Mouse (Mus musculus): ENCODE data around the gene D930048N14Rik. TPM values are rescaled to one million over a fixed set of nuclear protein-coding genes. Genes with fewer than 3 reads are reported as not detected.

D930048N14Rik gene
- polyA plus RNA-seq, 1 experiment from 2014 or later, result 0.95 TPM

DNA sequence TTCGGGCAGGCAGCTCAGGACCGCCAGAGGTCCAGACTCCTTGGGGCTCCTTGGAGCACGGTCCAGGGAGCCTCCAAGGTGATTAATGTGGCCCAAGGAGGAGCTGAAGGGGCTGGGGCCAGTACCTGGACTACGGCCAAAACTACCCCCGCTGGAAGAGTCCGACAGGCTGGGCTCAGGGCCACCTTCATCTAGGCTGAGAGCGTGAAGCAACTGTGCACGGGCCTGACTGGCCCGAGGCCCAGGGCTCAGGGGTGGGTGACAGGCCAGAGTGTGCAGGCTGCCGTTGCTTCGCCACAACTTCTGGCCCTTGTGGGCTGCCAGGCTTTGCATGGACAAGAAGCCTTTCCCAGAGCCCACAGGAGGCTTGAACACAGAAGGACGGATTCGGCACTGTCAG, 5.5 kb upstream of the D930048N14Rik start:
- Histone ChIP-seq H3K36me3 (peaks cover 2% of the 10 kb centered on the region; the same call in 1 of the 2 replicates), H3K4me2 (no peak overlapping the region), H3K4me3 (no peak overlapping the region), H3K9me3 (replicated peaks) (no peaks in the 10 kb centered on the region), H3K9ac (no peak overlapping the region), H3K27me3 (replicated peaks) (peaks cover 51% of the 10 kb centered on the region), H3K27ac (no peak overlapping the region), H3K4me1 (peaks cover 43% of the 10 kb centered on the region)
- ATAC-seq, result no peak
- WGBS (ENCODE audit: insufficient replicate concordance), result 83% methylated on average over 13 of the region's 13 CpGs

DNA sequence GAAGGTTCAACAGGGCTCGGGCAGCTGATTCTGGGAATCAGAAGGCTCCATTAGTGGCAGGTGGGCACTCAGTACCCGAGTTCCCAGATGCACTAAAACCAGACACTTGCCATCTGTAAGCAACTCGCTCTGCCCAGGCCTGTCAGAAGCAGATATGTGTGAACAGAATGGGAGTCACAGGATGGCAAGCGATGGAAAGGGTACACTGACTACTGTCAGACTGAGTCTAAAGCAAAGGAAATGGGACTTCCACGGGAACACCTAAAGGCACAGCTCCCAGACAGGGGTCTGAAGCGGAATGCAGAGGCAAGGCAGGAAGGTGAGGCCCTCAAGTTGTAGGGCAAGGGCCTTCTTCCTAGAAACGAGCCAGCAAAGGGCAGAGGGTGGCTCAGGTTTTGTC, 4.5 kb upstream of the D930048N14Rik start:
- Histone ChIP-seq H3K4me3 (no peak overlapping the region), H3K27me3 (replicated peaks) (peaks cover 60% of the 10 kb centered on the region), H3K4me2 (no peak overlapping the region), H3K27ac (no peak overlapping the region), H3K9ac (no peak overlapping the region), H3K4me1 (peaks cover 52% of the 10 kb centered on the region), H3K36me3 (peaks cover 2% of the 10 kb centered on the region; the same call in 1 of the 2 replicates), H3K9me3 (replicated peaks) (no peaks in the 10 kb centered on the region)
- WGBS (ENCODE audit: insufficient replicate concordance), result 62% methylated on average over 7 of the region's 7 CpGs
- ATAC-seq, result no peak

DNA sequence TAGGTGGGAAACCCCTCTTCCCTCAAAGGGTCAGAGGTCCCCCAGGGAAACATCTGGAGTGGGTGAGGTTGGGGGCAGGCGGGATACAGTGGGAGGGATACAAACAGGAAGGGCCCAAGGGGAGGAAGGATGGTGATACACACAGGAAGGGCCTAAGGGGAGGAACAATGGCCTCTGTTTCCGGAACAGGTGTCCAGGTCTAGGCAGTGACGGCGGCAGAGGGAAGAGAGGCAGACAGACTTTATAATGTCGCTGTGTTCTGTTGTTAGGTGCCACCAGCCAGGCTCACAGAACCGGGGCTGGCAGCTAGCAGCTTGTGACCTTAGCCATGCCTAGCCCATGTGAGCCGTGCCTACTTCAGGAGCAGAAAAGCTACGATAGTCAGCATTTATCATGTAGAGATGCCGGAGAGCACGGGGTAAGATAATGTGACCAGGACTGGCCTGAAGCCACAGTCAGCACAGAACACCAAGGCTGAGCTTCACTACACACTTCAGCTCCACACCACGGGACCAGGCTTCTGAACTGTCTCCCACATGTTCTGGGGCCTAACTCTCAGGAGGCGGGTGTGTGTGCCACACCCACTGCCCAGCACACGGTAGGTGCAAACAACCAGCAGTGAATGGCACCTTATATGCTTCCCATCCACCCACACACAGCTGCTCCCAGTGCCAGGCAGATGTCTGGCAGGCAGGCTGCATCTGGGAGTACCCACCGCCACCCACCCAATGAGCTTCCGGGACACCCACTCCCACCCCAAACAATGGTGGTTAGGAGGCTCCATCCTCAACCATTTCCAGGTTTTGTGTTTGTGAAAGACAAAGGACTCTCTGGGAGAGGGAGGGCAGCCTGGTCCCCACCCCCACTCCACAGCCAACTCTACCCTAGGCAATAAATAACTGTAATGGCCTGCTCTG, 3.7 kb upstream of the D930048N14Rik start:
- WGBS (ENCODE audit: insufficient replicate concordance), result 38% methylated on average over 15 of the region's 15 CpGs

DNA sequence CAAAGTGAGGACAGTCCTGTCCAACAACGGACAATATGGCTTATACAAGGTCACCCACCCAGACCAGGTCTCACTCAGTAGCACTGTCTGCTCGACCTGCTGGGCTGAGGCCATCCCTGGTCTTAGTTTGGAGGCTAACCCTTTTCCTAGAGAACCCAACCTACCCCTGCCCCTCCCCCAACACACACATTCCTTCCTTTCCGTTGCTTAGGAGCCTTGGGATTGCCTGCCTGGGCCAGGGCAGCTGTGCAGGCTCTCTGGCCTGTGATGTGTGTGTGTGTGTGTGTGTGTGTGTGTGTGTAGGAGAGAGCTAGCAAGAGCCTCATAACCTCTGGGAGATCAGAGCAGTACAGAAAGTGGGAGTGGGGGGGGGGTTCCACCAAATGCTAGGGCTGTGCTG, 2.2 kb upstream of the D930048N14Rik start:
- 0 out of 2 replicates have a peak overlapping the region, but pooled peaks have one; percentile 4 for H3K9ac ChIP-seq

More for the DNA sequence above, 3.7 kb upstream of the D930048N14Rik start:
- no peak overlapping the region for H3K4me3 ChIP-seq
- no peak for ATAC-seq
- H3K9me3 ChIP-seq (replicated peaks), result no peaks in the 10 kb centered on the region
- peaks cover 68% of the 10 kb centered on the region for H3K27me3 ChIP-seq (replicated peaks)
- H3K9ac ChIP-seq, result no peak overlapping the region
- 0 out of 2 replicates have a peak overlapping the region, but pooled peaks have one; percentile 1 for H3K27ac ChIP-seq
- H3K36me3 ChIP-seq, result peaks cover 2% of the 10 kb centered on the region; the same call in 1 of the 2 replicates
- H3K4me2 ChIP-seq, result no peak overlapping the region
- peaks cover 52% of the 10 kb centered on the region for H3K4me1 ChIP-seq

DNA sequence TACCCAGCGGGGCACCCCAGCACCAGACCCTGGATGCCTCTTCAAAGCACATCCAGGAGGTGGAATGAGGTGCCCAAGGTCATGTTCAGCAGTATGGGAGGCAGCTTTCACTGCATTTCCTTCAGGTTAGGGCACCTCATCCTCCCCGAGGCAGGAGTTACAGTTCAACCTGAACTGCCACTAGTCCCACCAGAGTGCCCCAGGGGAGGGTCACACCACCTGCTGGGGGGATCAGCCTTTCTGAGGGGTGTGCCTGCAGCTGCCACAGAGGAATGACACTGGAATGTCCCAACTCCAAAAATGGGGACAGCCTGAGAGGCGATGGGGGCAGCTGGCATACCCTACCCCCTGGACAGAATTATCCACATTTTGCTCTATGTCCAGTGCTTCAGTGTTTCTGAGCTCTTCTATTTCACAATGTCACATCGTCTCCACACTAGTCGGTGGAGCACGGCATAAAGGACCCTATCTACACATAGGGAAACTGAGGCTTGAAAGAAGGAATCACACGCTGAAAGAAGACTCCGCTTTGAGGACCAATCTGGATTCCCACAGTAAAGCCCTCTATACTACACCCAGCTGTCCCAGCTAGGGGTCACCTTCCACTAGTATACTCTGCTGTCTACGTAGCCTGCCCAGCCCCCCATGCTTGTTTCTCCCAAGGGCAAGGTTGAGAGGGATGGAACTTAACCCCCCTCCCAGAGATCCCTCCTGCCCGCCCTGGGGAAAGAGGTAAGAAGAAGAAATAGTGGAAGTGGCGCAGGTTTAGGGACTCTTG, 1.5 kb upstream of the D930048N14Rik start:
- H3K4me3 ChIP-seq, result peak overlapping the region; percentile 63
- no peaks in the 10 kb centered on the region for H3K36me3 ChIP-seq
- 32% methylated on average over 11 of the region's 11 CpGs for WGBS (ENCODE audit: insufficient replicate concordance)
- no peak for ATAC-seq
- peak overlapping the region; percentile 54 for H3K9ac ChIP-seq
- H3K27me3 ChIP-seq (replicated peaks), result peaks cover 73% of the 10 kb centered on the region
- no peak overlapping the region for H3K27ac ChIP-seq
- peaks cover 41% of the 10 kb centered on the region for H3K4me1 ChIP-seq
- H3K4me2 ChIP-seq, result peak overlapping the region; percentile 89
- no peaks in the 10 kb centered on the region for H3K9me3 ChIP-seq (replicated peaks)

More for the DNA sequence above, 2.2 kb upstream of the D930048N14Rik start:
- whole genome bisulfite sequencing (ENCODE audit: insufficient replicate concordance), result 36% methylated on average over 3 of the region's 3 CpGs
- Histone ChIP-seq H3K9me3 (replicated peaks) (no peaks in the 10 kb centered on the region), H3K4me2 (peak overlapping the region; percentile 89), H3K4me1 (peaks cover 46% of the 10 kb centered on the region), H3K27me3 (replicated peaks) (peaks cover 75% of the 10 kb centered on the region), H3K27ac (no peak overlapping the region), H3K4me3 (no peak overlapping the region), H3K36me3 (no peaks in the 10 kb centered on the region; the same call in 1 of the 2 replicates)
- ATAC-seq, result no peak

DNA sequence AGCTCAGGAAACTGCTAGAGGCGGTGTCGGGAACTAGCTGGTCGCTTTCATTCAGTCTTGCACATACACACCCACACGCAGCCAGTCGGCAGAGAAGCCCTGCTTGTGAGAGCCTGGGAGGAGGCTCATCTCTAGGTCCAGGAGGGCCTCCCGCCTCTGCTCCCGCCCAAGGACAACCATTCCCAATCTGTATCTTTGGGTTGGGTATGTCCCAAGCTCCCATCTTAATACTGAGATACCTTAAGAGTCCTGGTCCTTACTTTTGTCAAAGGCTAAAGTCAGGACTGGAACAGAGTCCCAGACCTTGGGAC, 910 bp upstream of the D930048N14Rik start:
- Histone ChIP-seq H3K4me3 (peak overlapping the region; percentile 63), H3K36me3 (no peaks in the 10 kb centered on the region), H3K9me3 (replicated peaks) (no peaks in the 10 kb centered on the region), H3K4me2 (peak overlapping the region; percentile 89), H3K27me3 (replicated peaks) (peaks cover 73% of the 10 kb centered on the region), H3K4me1 (peaks cover 41% of the 10 kb centered on the region), H3K9ac (peak overlapping the region; percentile 54), H3K27ac (no peak overlapping the region)
- ATAC-seq, result no peak
- 2% methylated on average over 7 of the region's 7 CpGs for WGBS (ENCODE audit: insufficient replicate concordance)

DNA sequence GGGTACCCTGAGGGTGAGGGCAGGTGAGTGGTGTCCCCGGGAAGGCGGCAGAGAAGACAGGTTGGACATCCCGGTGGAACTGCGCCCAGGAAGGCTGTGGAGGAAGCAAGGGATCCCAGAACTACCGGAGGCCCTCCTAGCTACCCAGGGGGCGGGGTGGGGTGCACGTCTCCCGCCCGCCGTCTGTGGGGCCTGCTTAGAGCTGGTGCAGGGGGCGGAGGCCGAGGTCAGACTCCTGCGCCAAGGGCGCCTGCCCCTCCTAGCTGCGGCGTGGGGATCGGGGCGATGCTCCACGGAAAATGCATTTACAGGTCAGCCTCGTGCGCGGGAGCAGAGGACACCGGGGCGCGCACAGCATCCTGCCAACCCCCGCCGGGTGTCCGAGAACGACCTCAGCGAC, 493 bp upstream of the D930048N14Rik start:
- peaks cover 73% of the 10 kb centered on the region for H3K27me3 ChIP-seq (replicated peaks)

DNA sequence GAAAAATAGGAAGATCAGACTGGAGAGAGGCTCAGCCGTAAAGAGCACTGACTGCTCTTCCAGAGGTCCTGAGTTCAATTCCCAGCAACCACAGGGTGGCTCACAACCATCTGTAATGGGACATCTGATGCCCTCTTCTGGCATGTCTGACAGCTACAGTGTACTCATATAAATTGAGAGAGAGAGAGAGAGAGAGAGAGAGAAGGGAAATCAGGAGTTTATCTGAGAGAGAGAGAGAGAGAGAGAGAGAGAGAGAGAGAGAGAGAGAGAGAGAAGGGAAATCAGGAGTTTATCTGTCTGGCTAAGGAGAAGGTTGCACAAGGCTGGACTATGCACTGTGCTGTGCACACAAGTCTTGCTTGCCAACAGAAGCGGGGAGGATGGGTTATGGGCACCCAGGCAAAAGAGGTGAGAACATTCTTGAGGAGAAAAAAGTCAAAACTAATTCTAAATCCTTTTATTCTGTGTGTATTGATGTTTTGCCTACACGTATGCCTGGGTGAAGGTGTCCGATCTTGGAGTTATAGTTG, 2.2 kb downstream of the D930048N14Rik start:
- Histone ChIP-seq H3K9ac (no peak overlapping the region), H3K4me3 (no peak overlapping the region), H3K9me3 (replicated peaks) (no peaks in the 10 kb centered on the region), H3K27me3 (replicated peaks) (peaks cover 61% of the 10 kb centered on the region), H3K27ac (no peak overlapping the region), H3K4me2 (no peak overlapping the region), H3K4me1 (peaks cover 28% of the 10 kb centered on the region), H3K36me3 (no peaks in the 10 kb centered on the region)
- WGBS (ENCODE audit: insufficient replicate concordance), result 71% methylated on average over 4 of the region's 4 CpGs
- no peak for ATAC-seq

More for the DNA sequence above, 493 bp upstream of the D930048N14Rik start:
- Histone ChIP-seq H3K27ac (no peak overlapping the region), H3K4me1 (peaks cover 41% of the 10 kb centered on the region), H3K9ac (peak overlapping the region; percentile 54), H3K36me3 (no peaks in the 10 kb centered on the region), H3K4me3 (peak overlapping the region; percentile 63), H3K4me2 (peak overlapping the region; percentile 89), H3K9me3 (replicated peaks) (no peaks in the 10 kb centered on the region)
- no peak for ATAC-seq
- 1% methylated on average over 30 of the region's 30 CpGs for WGBS (ENCODE audit: insufficient replicate concordance)

DNA sequence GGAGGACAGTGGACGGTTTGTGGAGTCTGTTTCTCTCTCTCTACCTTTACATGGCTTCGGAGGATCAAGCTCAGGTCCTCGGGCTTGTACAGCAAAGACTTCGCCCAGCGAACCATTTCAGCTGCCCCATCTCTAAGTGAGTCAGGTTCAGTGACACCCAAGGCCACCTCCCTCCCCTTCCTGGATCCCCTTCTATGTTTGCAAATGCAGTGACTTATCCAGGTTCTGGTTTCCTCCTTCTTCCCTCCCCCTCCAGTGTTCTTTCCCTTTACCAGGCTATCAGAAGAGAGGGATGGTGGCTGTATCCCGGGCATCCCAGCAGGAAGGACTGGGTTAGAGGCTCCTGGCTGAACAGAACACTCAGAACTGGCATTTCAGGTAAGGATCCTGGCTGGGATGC, 3.0 kb downstream of the D930048N14Rik start:
- no peak for ATAC-seq
- Histone ChIP-seq H3K27ac (no peak overlapping the region), H3K4me3 (no peak overlapping the region), H3K4me1 (peaks cover 29% of the 10 kb centered on the region), H3K27me3 (replicated peaks) (peaks cover 53% of the 10 kb centered on the region), H3K9ac (no peak overlapping the region), H3K4me2 (no peak overlapping the region), H3K36me3 (no peaks in the 10 kb centered on the region), H3K9me3 (replicated peaks) (no peaks in the 10 kb centered on the region)
- 72% methylated on average over 6 of the region's 6 CpGs for WGBS (ENCODE audit: insufficient replicate concordance)

DNA sequence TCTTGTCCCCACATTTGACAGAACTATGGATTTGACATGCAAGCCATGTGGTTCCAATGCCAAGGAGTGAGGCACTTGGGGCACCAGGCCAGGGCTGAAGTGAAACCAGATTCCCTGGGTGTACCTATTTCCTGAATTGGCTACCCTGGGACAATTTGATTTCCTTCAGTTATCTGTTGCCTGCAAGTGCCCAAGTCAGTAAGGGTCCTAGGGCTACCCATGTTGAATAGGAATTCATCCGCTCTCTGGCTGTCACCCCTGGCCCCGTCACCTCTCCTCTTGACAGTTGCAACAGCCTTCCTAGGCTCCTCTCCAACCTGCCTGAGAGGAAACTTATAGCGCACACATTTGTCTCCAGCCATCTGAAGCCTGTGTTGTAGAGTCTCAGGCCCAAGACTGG, 4.1 kb downstream of the D930048N14Rik start:
- Histone ChIP-seq H3K27me3 (replicated peaks) (peaks cover 41% of the 10 kb centered on the region), H3K27ac (no peak overlapping the region), H3K9ac (no peak overlapping the region), H3K4me3 (no peak overlapping the region), H3K9me3 (replicated peaks) (no peaks in the 10 kb centered on the region), H3K4me1 (peaks cover 20% of the 10 kb centered on the region), H3K36me3 (no peaks in the 10 kb centered on the region), H3K4me2 (no peak overlapping the region)
- no peak for ATAC-seq
- 86% methylated on average over 3 of the region's 3 CpGs for WGBS (ENCODE audit: insufficient replicate concordance)

DNA sequence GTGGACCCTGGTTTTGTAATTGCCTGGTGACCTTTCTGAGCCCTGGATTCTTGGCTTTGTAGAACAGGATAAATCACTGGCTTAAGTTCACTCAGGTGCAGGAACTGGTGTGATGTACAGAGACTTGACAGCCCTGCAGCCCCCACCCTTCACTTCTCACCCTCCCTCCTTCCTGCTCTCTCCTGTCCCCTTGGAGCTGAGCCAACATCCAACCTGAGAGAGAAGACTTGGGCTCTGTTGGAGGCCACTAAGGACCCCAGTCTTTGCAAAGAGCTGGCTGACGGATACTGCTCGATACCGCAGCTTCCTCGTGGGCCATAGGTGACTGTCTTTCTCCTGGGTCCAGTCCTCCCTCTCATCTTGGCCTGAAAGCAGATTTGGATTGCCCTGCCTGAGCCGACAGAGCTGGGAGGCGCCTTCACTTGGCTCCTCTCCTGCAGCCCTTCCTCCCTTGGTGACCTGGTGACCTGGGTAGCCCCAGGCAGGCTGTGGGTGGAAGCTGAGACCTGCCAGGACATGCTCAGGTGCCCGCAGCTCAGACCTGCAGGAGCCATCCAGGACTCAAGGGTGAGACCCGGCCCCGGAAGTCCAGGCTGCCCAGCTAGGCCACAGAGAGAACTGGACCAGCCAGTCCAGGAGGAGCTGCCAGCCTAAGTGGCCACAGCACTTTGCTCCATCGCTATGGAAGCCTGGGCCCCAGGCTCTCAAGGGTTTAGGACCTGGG, 6.2 kb downstream of the D930048N14Rik start:
- Histone ChIP-seq H3K27me3 (replicated peaks) (peaks cover 21% of the 10 kb centered on the region), H3K4me3 (no peak overlapping the region), H3K9me3 (replicated peaks) (no peaks in the 10 kb centered on the region), H3K4me1 (peaks cover 7% of the 10 kb centered on the region; the same call in 1 of the 2 replicates), H3K9ac (0 out of 2 replicates have a peak overlapping the region, but pooled peaks have one; percentile 1), H3K27ac (no peak overlapping the region), H3K36me3 (no peaks in the 10 kb centered on the region), H3K4me2 (no peak overlapping the region)
- no peak for ATAC-seq
- 77% methylated on average over 10 of the region's 10 CpGs for WGBS (ENCODE audit: insufficient replicate concordance)
